Mouse (Mus musculus): Measurements from ENCODE around the gene Icam2.

- TF ChIP-seq POLR2A (IDR thresholded peaks at IDR 0.05; ENCODE audit: borderline replicate concordance, control insufficient read depth, low read depth, low read length) (no peak), CTCF (IDR thresholded peaks at IDR 0.05; ENCODE audit: control insufficient read depth, insufficient read depth, low read length) (no peak)
These were observed 13.9 kb downstream of the Icam2 start for GRCm38 (mm10) chr11:106373998-106374397.
